Mouse (Mus musculus) CD4-positive naive resting alpha-beta T cell, adult 57 days (primary cell): ENCODE data around the gene Myg1. TPM values are rescaled to one million over a fixed set of nuclear protein-coding genes. Genes with fewer than 3 reads are reported as not detected.

Source experiments
- total RNA-seq: library from RNA; stranded (reverse); gene quantifications from one replicate; pipeline ENCODE4 v1.2.4, GENCODE M21; 2023

Gene Myg1
- total RNA-seq = 78.3 TPM

DNA sequence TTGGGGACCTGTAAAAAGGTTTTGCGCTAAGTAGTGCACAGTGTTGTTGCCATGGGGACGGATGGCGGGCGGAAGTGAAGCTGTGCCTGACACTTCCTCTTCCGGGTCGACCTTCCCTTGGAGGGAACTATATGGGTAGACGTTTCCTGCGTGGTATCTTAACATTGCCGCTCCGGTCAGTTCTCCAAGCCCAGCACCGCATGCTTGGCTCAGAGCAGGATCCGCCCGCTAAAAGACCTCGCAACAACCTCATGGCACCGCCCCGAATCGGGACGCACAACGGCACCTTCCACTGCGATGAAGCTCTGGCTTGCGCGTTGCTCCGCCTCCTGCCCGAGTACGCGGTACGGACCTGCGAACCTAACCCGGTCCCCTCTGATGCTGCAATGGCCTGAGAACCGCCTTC is at the start of gene Myg1:
TSS of gene Myg1 (plus strand) at position 100 of the 406 bp plus-strand sequence.

DNA sequence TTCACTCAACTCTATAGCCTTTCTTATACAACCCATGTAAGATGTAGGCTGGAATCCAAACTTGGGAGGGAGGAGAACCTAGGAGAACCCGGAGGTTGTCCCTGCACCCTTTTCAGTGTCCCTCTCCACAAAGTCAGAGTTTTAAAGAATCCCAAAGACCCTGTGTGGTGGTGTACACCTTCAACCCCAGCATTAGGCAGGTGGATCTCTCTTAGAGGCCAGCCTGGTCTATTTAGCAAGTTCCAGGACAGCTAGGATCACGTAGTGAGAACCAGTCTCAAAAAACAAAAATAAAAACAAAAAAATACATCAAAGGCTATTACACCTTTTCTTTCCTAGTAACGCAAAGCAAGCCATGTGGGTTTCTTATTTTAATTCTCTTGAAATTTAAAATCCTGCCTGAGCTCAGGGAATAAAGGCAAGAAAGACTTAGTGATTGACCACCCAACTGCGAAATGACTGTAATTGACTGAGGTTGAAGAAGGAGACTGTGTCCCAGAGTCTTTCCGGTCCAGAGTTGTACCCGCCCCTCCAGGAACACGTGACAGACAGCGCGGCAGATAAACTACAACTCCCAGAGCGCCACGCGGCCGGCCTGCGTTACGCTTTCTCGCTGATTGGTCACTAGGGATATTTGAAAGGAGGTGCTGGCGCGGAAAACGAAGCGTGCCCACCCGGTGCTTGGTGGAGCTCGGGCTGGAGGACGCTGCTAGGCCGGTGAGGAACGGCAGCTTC is 35.7 kb upstream of the Myg1 start, which contains the start of gene Espl1:
TSS of gene Espl1 (plus strand) at position 634 of the 735 bp plus-strand sequence.

DNA sequence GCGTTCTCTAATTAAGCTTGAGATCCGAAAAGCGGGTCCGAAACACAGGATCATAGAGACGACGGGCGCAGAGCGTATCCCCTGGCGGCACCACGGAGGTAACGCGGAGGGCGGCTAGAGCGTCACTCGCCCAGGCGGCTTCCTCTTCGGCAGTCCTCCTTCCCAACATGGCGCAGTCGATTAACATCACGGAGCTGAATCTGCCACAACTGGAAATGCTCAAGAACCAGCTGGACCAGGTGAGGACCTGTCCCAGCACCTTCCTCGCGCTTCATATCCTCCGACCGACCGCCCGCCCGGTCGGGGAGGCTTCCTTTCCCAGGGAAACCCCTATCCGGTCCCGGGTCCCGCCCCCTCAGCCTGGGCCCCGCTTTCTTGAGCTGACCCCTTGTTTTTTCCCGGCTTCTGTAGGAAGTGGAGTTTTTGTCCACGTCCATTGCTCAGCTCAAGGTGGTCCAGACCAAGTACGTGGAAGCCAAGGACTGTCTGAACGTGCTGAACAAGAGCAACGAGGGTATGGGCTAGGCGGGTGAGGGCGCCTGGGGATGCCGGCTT is 5.4 kb upstream of the Myg1 start, which contains the start of gene Pfdn5:
TSS of gene Pfdn5 (plus strand) at position 95 of the 555 bp plus-strand sequence.

DNA sequence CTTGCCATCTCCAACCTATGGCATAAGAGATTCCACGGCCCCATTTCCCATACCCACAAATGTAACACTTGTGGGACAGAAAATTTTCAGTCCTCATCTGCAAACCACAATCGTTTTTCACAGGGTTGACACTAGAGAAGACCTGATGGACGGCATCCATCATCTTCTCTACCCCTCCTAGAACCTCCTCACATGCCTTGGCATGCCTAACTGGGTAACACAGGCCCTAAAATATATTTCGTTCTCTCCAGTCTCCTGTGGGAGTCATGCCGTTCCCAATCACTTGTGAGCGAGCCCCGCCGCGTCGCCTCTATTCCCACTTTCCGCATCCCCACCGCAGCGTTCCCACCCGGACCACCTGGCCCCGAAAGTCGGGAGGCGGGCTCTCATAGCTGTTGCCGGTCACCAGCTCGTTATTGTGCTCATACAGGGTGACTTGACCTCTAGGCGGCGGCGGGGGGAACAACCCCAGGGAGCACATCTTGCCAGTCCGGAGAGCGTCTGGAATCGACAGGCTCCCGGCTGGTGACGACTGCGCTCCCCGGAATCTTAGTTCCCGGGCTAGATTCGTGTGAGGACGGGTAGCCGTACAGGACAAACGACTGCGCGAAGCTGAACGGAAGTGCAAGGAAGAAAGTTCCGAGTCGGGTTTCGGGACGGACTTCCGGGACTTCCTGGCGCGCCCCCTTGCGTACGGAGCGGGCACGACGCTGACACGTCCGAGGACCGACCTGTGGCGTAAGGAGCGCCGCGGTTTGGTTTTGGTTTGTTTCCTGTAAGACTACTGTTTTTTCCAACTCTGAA is 18.8 kb downstream of the Myg1 start, which contains the start of gene Aaas:
TSS of gene Aaas (minus strand) at position 634 of the 804 bp plus-strand sequence.

DNA sequence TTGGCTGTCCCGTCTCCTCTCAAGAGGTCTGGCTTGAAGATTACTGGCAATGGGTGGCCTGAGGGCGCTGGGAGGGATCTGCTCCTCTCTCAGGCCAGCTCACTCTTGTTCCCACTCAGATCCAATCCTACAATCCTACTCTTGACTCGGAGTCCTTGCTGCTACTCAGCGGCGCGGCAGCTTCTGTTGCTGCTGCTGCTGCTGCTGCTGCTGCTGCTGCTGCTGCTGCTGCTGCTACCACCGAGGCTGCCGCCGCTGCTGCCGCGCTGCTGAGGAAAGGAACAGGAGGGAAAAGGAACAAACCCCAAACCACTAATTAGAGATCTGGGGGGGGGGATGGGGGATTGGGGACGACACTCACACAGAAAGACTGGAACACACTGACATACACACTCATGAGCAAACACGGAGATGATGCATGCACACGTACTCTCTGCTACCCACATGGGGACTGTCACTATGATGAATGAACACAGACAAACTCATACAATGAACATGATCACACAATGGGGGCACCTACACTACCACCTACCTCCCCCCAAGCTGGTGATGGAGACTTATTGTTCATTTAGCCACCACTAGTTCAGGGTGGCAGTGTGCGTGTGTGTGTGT is 35.3 kb downstream of the Myg1 start, which contains the start of gene Sp7:
TSS of gene Sp7 (minus strand) at position 450 of the 612 bp plus-strand sequence.

Other genes starting within 250 kb of the Myg1 start
- gene Tns2, start 231.3 kb upstream of the Myg1 start, total RNA-seq = 1.5 TPM
- 30.4 TPM for gene Spryd3, start 195.5 kb upstream of the Myg1 start, total RNA-seq
- gene Igfbp6, start 187.3 kb upstream of the Myg1 start, total RNA-seq = 7.7 TPM
- 1.1 TPM for gene Soat2, start 181.2 kb upstream of the Myg1 start, total RNA-seq
- gene Zfp740, start 128.5 kb upstream of the Myg1 start, total RNA-seq = 113 TPM
- gene Csad, start 127.0 kb upstream of the Myg1 start, total RNA-seq = 24.6 TPM
- gene Itgb7, start 99.8 kb upstream of the Myg1 start, total RNA-seq = 694 TPM
- 27.7 TPM for gene Rarg, start 74.2 kb upstream of the Myg1 start, total RNA-seq
- gene Gm9918, start 61.1 kb upstream of the Myg1 start, total RNA-seq = not detected
- gene Mfsd5, start 52.3 kb upstream of the Myg1 start, total RNA-seq = 28.6 TPM
- 0.71 TPM for gene Espl1, start 35.4 kb upstream of the Myg1 start, total RNA-seq
- gene Pfdn5, start 5.6 kb upstream of the Myg1 start, total RNA-seq = 522 TPM
- 45.9 TPM for gene Aaas, start 19.1 kb downstream of the Myg1 start, total RNA-seq
- gene Sp7, start 35.5 kb downstream of the Myg1 start, total RNA-seq = not detected
- gene Sp1, start 74.4 kb downstream of the Myg1 start, total RNA-seq = 133 TPM
- gene Amhr2, start 113.7 kb downstream of the Myg1 start, total RNA-seq = 0.74 TPM
- 45.7 TPM for gene Prr13, start 127.3 kb downstream of the Myg1 start, total RNA-seq
- gene Pcbp2, start 138.8 kb downstream of the Myg1 start, total RNA-seq = 825 TPM
- gene Gm10337, start 172.0 kb downstream of the Myg1 start, total RNA-seq = 25.0 TPM
- gene Map3k12, start 185.4 kb downstream of the Myg1 start, total RNA-seq = 5.8 TPM
- 58.2 TPM for gene Tarbp2, start 186.5 kb downstream of the Myg1 start, total RNA-seq
- gene Npff, start 193.2 kb downstream of the Myg1 start, total RNA-seq = 22.5 TPM